Mouse (Mus musculus): Measurements from ENCODE around the gene Sf3a1. TPM values are rescaled to one million over a fixed set of nuclear protein-coding genes. Genes with fewer than 3 reads are reported as not detected.

Gene Sf3a1
- total RNA-seq, 2 experiments from 2014 or later = 41.0 to 44.7 TPM

- DNase-seq = peak; percentile 54
These were observed 56.3 kb downstream of the Sf3a1 start for GRCm38 (mm10) chr11:4216248-4217000.

GRCm38 (mm10) chr11:4217914-4218629 is 57.9 kb downstream of the Sf3a1 start, which contains the start of gene Castor1:
Gene Castor1, plus strand, starts transcription at chr11:4218225.
- peak; percentile 94 for DNase-seq

GRCm38 (mm10) chr11:4218637-4219036 is 58.5 kb downstream of the Sf3a1 start:
- DNase-seq = no peak

- peak; percentile 85 for DNase-seq
These were observed 59.2 kb downstream of the Sf3a1 start for GRCm38 (mm10) chr11:4219317-4219751.

- no peak for DNase-seq
These were observed 59.8 kb downstream of the Sf3a1 start for GRCm38 (mm10) chr11:4219908-4220307.

GRCm38 (mm10) chr11:4220443-4221400 is 60.6 kb downstream of the Sf3a1 start:
- DNase-seq = peak; percentile 92

- no peak for DNase-seq
These were observed 62.1 kb downstream of the Sf3a1 start for GRCm38 (mm10) chr11:4222046-4222950.

GRCm38 (mm10) chr11:4223393-4224188 is 63.4 kb downstream of the Sf3a1 start:
- no peak for DNase-seq

GRCm38 (mm10) chr11:4224223-4224622 is 64.1 kb downstream of the Sf3a1 start:
- no peak for DNase-seq

- DNase-seq = no peak
These were observed 66.6 kb downstream of the Sf3a1 start for GRCm38 (mm10) chr11:4226569-4227325.

- peak; percentile 72 for DNase-seq
These were observed 68.3 kb downstream of the Sf3a1 start for GRCm38 (mm10) chr11:4228463-4228862.

GRCm38 (mm10) chr11:4229841-4230240 is 69.7 kb downstream of the Sf3a1 start:
- DNase-seq = no peak

- no peak for DNase-seq
These were observed 71.3 kb downstream of the Sf3a1 start for GRCm38 (mm10) chr11:4231435-4231834.

Small RNA genes within 50 kb of the gene (microRNA-seq; reads per million reads assigned to microRNA genes)
- 3.2 reads per million for gene Mir3060

Other genes with a start within 250 kb of the Sf3a1 start
- 1 to 10 TPM; 3.7 to 4.6 TPM for gene Slc35e4, start 245.7 kb upstream of the Sf3a1 start, total RNA-seq (2021)
- 100 to 1,000 TPM in 1 of 2 experiments, 10 to 100 TPM in 1; 91.7 to 108 TPM for gene Tcn2, start 228.2 kb upstream of the Sf3a1 start, total RNA-seq (2021)
- 10 to 100 TPM; 54.7 to 63.4 TPM for gene Pes1, start 196.4 kb upstream of the Sf3a1 start, total RNA-seq (2021)
- gene 4930556J24Rik, start 183.6 kb upstream of the Sf3a1 start, total RNA-seq (2021) = not detected
- gene Gal3st1, start 176.7 kb upstream of the Sf3a1 start, total RNA-seq (2021) = 1 to 10 TPM in 1 of 2 experiments, under 1 TPM in 1; 1.00 to 1.9 TPM
- 10 to 100 TPM; 10.6 to 17.1 TPM for gene Sec14l4, start 128.9 kb upstream of the Sf3a1 start, total RNA-seq (2021)
- gene Sec14l3, start 95.5 kb upstream of the Sf3a1 start, total RNA-seq (2021) = under 1 TPM; 0.27 to 0.36 TPM
- 10 to 100 TPM; 24.4 to 34.6 TPM for gene Mtfp1, start 64.9 kb upstream of the Sf3a1 start, total RNA-seq (2021)
- gene Sec14l2, start 36.9 kb upstream of the Sf3a1 start, total RNA-seq (2021) = 10 to 100 TPM; 16.4 to 33.8 TPM
- 10 to 100 TPM; 16.7 to 21.2 TPM for gene Rnf215, start 25.1 kb upstream of the Sf3a1 start, total RNA-seq (2021)
- gene Ccdc157, start 57 bp upstream of the Sf3a1 start, total RNA-seq (2021) = 1 to 10 TPM; 8.7 to 9.0 TPM
- gene Tbc1d10a, start 26.4 kb downstream of the Sf3a1 start, total RNA-seq (2021) = 10 to 100 TPM; 15.1 to 16.4 TPM
- gene Castor1, start 57.9 kb downstream of the Sf3a1 start, total RNA-seq (2021) = 1 to 10 TPM; 5.6 to 8.3 TPM
- gene Osm, start 76.1 kb downstream of the Sf3a1 start, total RNA-seq (2021) = under 1 TPM in 1 of 2 experiments, not detected in 1; 0.18 TPM
- gene Lif, start 97.2 kb downstream of the Sf3a1 start, total RNA-seq (2021) = under 1 TPM; 0.30 to 0.69 TPM